ENCODE assay signal across 11 mouse cellular contexts in genomic region chr9:14058592-14059227, GRCm38 (mm10).
DNase-seq lines count a peak whose midpoint lies in the region; ATAC-seq and TF ChIP-seq lines count a peak whose summit lies in the region.
"Had no signal": no experiment of that assay in that cellular context is flagged by ENCODE, and none has a peak within 500 bp of the region (broad histone marks: within the 10 kb centered on the region; RNA-seq: fewer than 3 reads in every experiment).

No protein-coding gene starts in this region.

- no peaks in the 10 kb centered on the region for H3K79me2 ChIP-seq in CH12.LX (replicated peaks; ENCODE audit: control insufficient read depth, extremely low read depth, insufficient read depth, poor library complexity, severe bottlenecking)

- dilution Hi-C loops in CH12.LX (cut with MboI; ENCODE audit: extremely low pct_ligation_motif_present, extremely low pct_unique_long_range_greater_than_20kb, low sequenced_read_pairs), result no loop called here

- no peak for TF ChIP-seq RAD21 in CH12.LX (IDR thresholded peaks at IDR 0.05; ENCODE audit: low read depth, low read length)

- H3K4me2 ChIP-seq in heart, embryonic 16.5 days (ENCODE audit: low read depth, low read length), result no peak overlapping the region
- H3K4me2 ChIP-seq in CH12.LX (ENCODE audit: insufficient read depth, low read depth, poor library complexity, severe bottlenecking), result no peak overlapping the region; the same call in 1 of the 2 replicates
- H3K4me2 ChIP-seq in embryonic facial prominence, embryonic 12.5 days (replicated peaks), result no peak overlapping the region
- H3K4me2 ChIP-seq in limb, embryonic 15.5 days, result no peak overlapping the region
- no peak overlapping the region for H3K4me2 ChIP-seq in liver, embryonic 11.5 days

- no peak overlapping the region for H3K4me3 ChIP-seq in heart, embryonic 16.5 days (ENCODE audit: low read length)
- H3K4me3 ChIP-seq in CH12.LX (replicated peaks in 1 of 3; ENCODE audit: low read depth in 2 of 3, low read length in 2 of 3, poor library complexity in 1 of 3), result no peak overlapping the region
- H3K4me3 ChIP-seq in embryonic facial prominence, embryonic 12.5 days, result no peak overlapping the region
- no peak overlapping the region for H3K4me3 ChIP-seq in limb, embryonic 15.5 days
- no peak overlapping the region for H3K4me3 ChIP-seq in liver, embryonic 11.5 days (ENCODE audit: low read depth, low read length)

- no peaks in the 10 kb centered on the region for H3K9me3 ChIP-seq in heart, embryonic 16.5 days (replicated peaks; ENCODE audit: control insufficient read depth, low read length)
- no peaks in the 10 kb centered on the region for H3K9me3 ChIP-seq in CH12.LX (replicated peaks; ENCODE audit: low read length)
- H3K9me3 ChIP-seq in embryonic facial prominence, embryonic 12.5 days, result no peaks in the 10 kb centered on the region
- H3K9me3 ChIP-seq in limb, embryonic 15.5 days, result no peaks in the 10 kb centered on the region
- H3K9me3 ChIP-seq in liver, embryonic 11.5 days (ENCODE audit: control insufficient read depth, low read length), result no peaks in the 10 kb centered on the region
- H3K9me3 ChIP-seq: G1E had no signal

- ATAC-seq in heart, embryonic 16.5 days (replicated peaks; ENCODE audit: extremely low read depth, insufficient read depth, low FRiP score), result no peak
- ATAC-seq in embryonic facial prominence, embryonic 12.5 days (ENCODE audit: insufficient number of reproducible peaks, insufficient read depth, low FRiP score, low TSS enrichment), result no peak; the same call in 1 of the 2 replicates
- ATAC-seq in limb, embryonic 15.5 days (ENCODE audit: insufficient number of reproducible peaks, low FRiP score, low TSS enrichment, low read depth), result no peak
- ATAC-seq in liver, embryonic 11.5 days (replicated peaks; ENCODE audit: low FRiP score), result no peak

- H3K27me3 ChIP-seq in heart, embryonic 16.5 days (ENCODE audit: control insufficient read depth, insufficient read depth, low read length), result no peaks in the 10 kb centered on the region
- H3K27me3 ChIP-seq in CH12.LX (replicated peaks), result no peaks in the 10 kb centered on the region
- H3K27me3 ChIP-seq in embryonic facial prominence, embryonic 12.5 days, result no peaks in the 10 kb centered on the region
- no peaks in the 10 kb centered on the region for H3K27me3 ChIP-seq in limb, embryonic 15.5 days
- no peaks in the 10 kb centered on the region for H3K27me3 ChIP-seq in liver, embryonic 11.5 days (replicated peaks; ENCODE audit: control insufficient read depth, insufficient read depth, low read length)

- no peak for TF ChIP-seq CTCF in CH12.LX (conservative IDR thresholded peaks at IDR 0.05 in 1 of 2, IDR thresholded peaks at IDR 0.05 in 1 of 2; ENCODE audit: low read depth in 2 of 2, low read length in 2 of 2)

- no peaks in the 10 kb centered on the region for H3K36me3 ChIP-seq in heart, embryonic 16.5 days (ENCODE audit: control insufficient read depth, insufficient read depth)
- H3K36me3 ChIP-seq in CH12.LX (replicated peaks in 1 of 2; ENCODE audit: control insufficient read depth in 1 of 2, insufficient read depth in 1 of 2, low read length in 1 of 2), result no peaks in the 10 kb centered on the region
- H3K36me3 ChIP-seq in embryonic facial prominence, embryonic 12.5 days, result no peaks in the 10 kb centered on the region
- no peaks in the 10 kb centered on the region for H3K36me3 ChIP-seq in limb, embryonic 15.5 days
- no peaks in the 10 kb centered on the region for H3K36me3 ChIP-seq in liver, embryonic 11.5 days (ENCODE audit: control insufficient read depth, insufficient read depth, low read length)
- H3K36me3 ChIP-seq: G1E had no signal

- H3K27ac ChIP-seq in heart, embryonic 16.5 days (ENCODE audit: low read length), result peak overlapping the region; percentile 9; the same call in 1 of the 2 replicates
- H3K27ac ChIP-seq in CH12.LX (ENCODE audit: insufficient read depth, low read depth), result no peak overlapping the region
- H3K27ac ChIP-seq in embryonic facial prominence, embryonic 12.5 days, result 0 out of 2 replicates have a peak overlapping the region, but pooled peaks have one; percentile 50
- H3K27ac ChIP-seq in limb, embryonic 15.5 days, result peak overlapping the region; percentile 79
- H3K27ac ChIP-seq in liver, embryonic 11.5 days (ENCODE audit: low read depth, low read length), result no peak overlapping the region

- in situ Hi-C loops in CH12.LX (cut with MboI; ENCODE audit: low pct_ligation_motif_present, low pct_unique_long_range_greater_than_20kb, low sequenced_read_pairs), result no loop called here

- TF ChIP-seq POLR2A in CH12.LX (IDR thresholded peaks at IDR 0.05; ENCODE audit: low read depth, low read length), result no peak

- no peak for TF ChIP-seq EP300 in CH12.LX (IDR thresholded peaks at IDR 0.05; ENCODE audit: low read length)

- H3K9ac ChIP-seq in heart, embryonic 16.5 days (ENCODE audit: low read length), result no peak overlapping the region
- no peak overlapping the region for H3K9ac ChIP-seq in CH12.LX (ENCODE audit: insufficient read depth, low read depth)
- H3K9ac ChIP-seq in embryonic facial prominence, embryonic 12.5 days, result no peak overlapping the region
- H3K9ac ChIP-seq in limb, embryonic 15.5 days, result no peak overlapping the region
- H3K9ac ChIP-seq in liver, embryonic 11.5 days (ENCODE audit: low read depth, low read length), result no peak overlapping the region

- WGBS in heart, embryonic 16.5 days, result 36% methylated on average over 5 of the region's 5 CpGs
- 19% methylated on average over 5 of the region's 5 CpGs for WGBS in embryonic facial prominence, embryonic 12.5 days
- WGBS in limb, embryonic 15.5 days, result 18% methylated on average over 5 of the region's 5 CpGs
- WGBS in liver, embryonic 11.5 days, result 39% methylated on average over 5 of the region's 5 CpGs

- no peak for DNase-seq in heart, postnatal 25 days (ENCODE audit: low spot score)
- peak; percentile 46 for DNase-seq in CH12.LX (ENCODE audit: extremely low read depth)
- no peak for DNase-seq in layer of hippocampus, adult 18-20 months (ENCODE audit: low spot score in 2 of 2)
- DNase-seq in cerebellum, postnatal 36 days, result no peak
- DNase-seq in liver, embryonic 11.5 days (ENCODE audit: low spot score), result no peak
- DNase-seq: cerebellum, postnatal 14 days; heart, postnatal 36 days had no signal

- intact Hi-C loops in heart, postnatal 25 days (cut with DNase I), result no loop called here

- peaks cover 2% of the 10 kb centered on the region for H3K4me1 ChIP-seq in heart, embryonic 16.5 days (ENCODE audit: control insufficient read depth, insufficient read depth, low read length)
- H3K4me1 ChIP-seq in CH12.LX (ENCODE audit: control insufficient read depth in 1 of 2, insufficient read depth in 2 of 2), result peaks cover 5 to 55% of the 10 kb centered on the region in 2 experiments; a peak in 3 of 4 replicates
- H3K4me1 ChIP-seq in embryonic facial prominence, embryonic 12.5 days, result peaks cover 19% of the 10 kb centered on the region
- peaks cover 46% of the 10 kb centered on the region for H3K4me1 ChIP-seq in limb, embryonic 15.5 days
- no peaks in the 10 kb centered on the region for H3K4me1 ChIP-seq in liver, embryonic 11.5 days (replicated peaks; ENCODE audit: control insufficient read depth, insufficient read depth, low read length)

TF ChIP-seq in CH12.LX, 34 proteins besides CTCF, POLR2A, EP300 and RAD21:
- TF ChIP-seq ETS1 (conservative IDR thresholded peaks at IDR 0.05; ENCODE audit: low read depth, low read length) (peak; percentile 81), ZNF384 (IDR thresholded peaks at IDR 0.05; ENCODE audit: low read depth, low read length) (peak; percentile 94), USF2 (conservative IDR thresholded peaks at IDR 0.05; ENCODE audit: low read depth, low read length) (no peak), ZKSCAN1 (IDR thresholded peaks at IDR 0.05; ENCODE audit: borderline replicate concordance, low read depth, low read length) (no peak), GABPA (IDR thresholded peaks at IDR 0.05; ENCODE audit: insufficient replicate concordance, low read depth, low read length) (no peak), JUND (conservative IDR thresholded peaks at IDR 0.05; ENCODE audit: low read depth, low read length) (no peak)

Comparison
In these comparisons a context has a peak if more than half of its experiments do, and no peak if none do; other contexts are left out.
1. H3K27ac ChIP-seq: peak in heart, embryonic 16.5 days (single experiment), embryonic facial prominence, embryonic 12.5 days (single experiment) and limb, embryonic 15.5 days (single experiment); none in CH12.LX (single experiment) and liver, embryonic 11.5 days (single experiment).